In genomic region chr7:116496760-116497159, GRCm38 (mm10) we compare ENCODE assay signal across 22 mouse cellular contexts. TPM values are rescaled to one million over a fixed set of nuclear protein-coding genes. Genes with fewer than 3 reads are reported as not detected.
DNase-seq lines count a peak whose midpoint lies in the region; ATAC-seq and TF ChIP-seq lines count a peak whose summit lies in the region.
"Had no signal": no experiment of that assay in that cellular context is flagged by ENCODE, and none has a peak within 500 bp of the region (broad histone marks: within the 10 kb centered on the region; RNA-seq: fewer than 3 reads in every experiment).

No protein-coding gene starts in this region.

- ATAC-seq in megakaryocyte, adult 5-6 weeks (ENCODE audit: poor library complexity, severe bottlenecking): peak; percentile 67
- ATAC-seq: activated CD4-positive, CD25-positive, alpha-beta regulatory T cell, adult 4 months; CD4-positive, CD25-positive, alpha-beta regulatory T cell, adult 4 months; forebrain, embryonic 13.5 days; forebrain, embryonic 15.5 days; forebrain, postnatal 0 days; Patski had no signal

- H3K4me1 ChIP-seq in bone marrow, adult 2 months (ENCODE audit: control insufficient read depth, insufficient read depth, low read length): peaks cover 6% of the 10 kb centered on the region
- H3K4me1 ChIP-seq: embryonic facial prominence, embryonic 10.5 days; embryonic facial prominence, embryonic 12.5 days; forebrain, embryonic 13.5 days; forebrain, embryonic 15.5 days had no signal

- TF ChIP-seq CTCF in bone marrow, adult 2 months (IDR thresholded peaks at IDR 0.05; ENCODE audit: control insufficient read depth, insufficient read depth, low read length): no peak

- H3K4me3 ChIP-seq in bone marrow, adult 2 months (replicated peaks; ENCODE audit: control insufficient read depth, low read depth, low read length): no peak overlapping the region
- H3K4me3 ChIP-seq: embryonic facial prominence, embryonic 10.5 days; embryonic facial prominence, embryonic 12.5 days; forebrain, embryonic 13.5 days; forebrain, embryonic 15.5 days had no signal

- DNase-seq in 416B (ENCODE audit: low read depth): peak; percentile 45
- DNase-seq in left cerebral cortex, postnatal 25 days (ENCODE audit: low spot score in 2 of 2): no peak
- DNase-seq in thymus, postnatal 4 days: no peak
- DNase-seq in right cerebral cortex, adult 2 months (ENCODE audit: low spot score in 2 of 2): no peak
- DNase-seq: adrenal gland, adult 8-10 months; adrenal gland, postnatal 14 days; B cell, adult 2 months; cerebellum, adult 11-12 months; cerebellum, adult 2 months; cerebellum, adult 9-10 months; cerebellum, postnatal 10 days; cerebellum, postnatal 25 days; forebrain, postnatal 0 days had no signal

- no peak for TF ChIP-seq POLR2A in bone marrow, adult 2 months (IDR thresholded peaks at IDR 0.05; ENCODE audit: borderline replicate concordance, control insufficient read depth, low read depth, low read length)

- WGBS in bone marrow, adult 2 months: 55% methylated on average over 4 of the region's 4 CpGs

- intact Hi-C loops in left cerebral cortex, postnatal 25 days (cut with DNase I): no loop called here

- peak overlapping the region; percentile 55; the same call in 1 of the 2 replicates for H3K27ac ChIP-seq in bone marrow, adult 2 months (ENCODE audit: control insufficient read depth, insufficient read depth, low read depth, low read length, poor library complexity)
- H3K27ac ChIP-seq: embryonic facial prominence, embryonic 10.5 days; embryonic facial prominence, embryonic 12.5 days; forebrain, embryonic 13.5 days; forebrain, embryonic 15.5 days had no signal

RNA-seq across cellular contexts. Expression of gene Nucb2, which starts 7.4 kb away (rescaled TPM):
- 6.5 and 23.0 TPM in 2 replicates for polyA plus RNA-seq in bone marrow, adult 2 months (2011; ENCODE audit: insufficient read depth, insufficient read length, low replicate concordance, missing spikeins)
- 60.7 and 77.1 TPM in 2 replicates for total RNA-seq in megakaryocyte, adult 5-6 weeks (2015)
- total RNA-seq in megakaryocyte, adult 5-6 weeks (2017): 74.1 and 81.9 TPM in 2 replicates
- 10 to 100 TPM; 22.3 to 23.7 TPM for total RNA-seq in left cerebral cortex, postnatal 25 days (2021)

RNA-seq across cellular contexts. Expression of gene Pik3c2a, which starts 53.5 kb away (rescaled TPM):
- 0.79 and 3.9 TPM in 2 replicates for polyA plus RNA-seq in bone marrow, adult 2 months (2011; ENCODE audit: insufficient read depth, insufficient read length, low replicate concordance, missing spikeins)
- 48.0 and 63.8 TPM in 2 replicates for total RNA-seq in megakaryocyte, adult 5-6 weeks (2015)
- total RNA-seq in megakaryocyte, adult 5-6 weeks (2017): 37.7 and 39.9 TPM in 2 replicates
- total RNA-seq in left cerebral cortex, postnatal 25 days (2021): 10 to 100 TPM; 22.3 to 27.9 TPM
